ENCODE assay signal across 15 mouse cellular contexts in the genomic region with DNA sequence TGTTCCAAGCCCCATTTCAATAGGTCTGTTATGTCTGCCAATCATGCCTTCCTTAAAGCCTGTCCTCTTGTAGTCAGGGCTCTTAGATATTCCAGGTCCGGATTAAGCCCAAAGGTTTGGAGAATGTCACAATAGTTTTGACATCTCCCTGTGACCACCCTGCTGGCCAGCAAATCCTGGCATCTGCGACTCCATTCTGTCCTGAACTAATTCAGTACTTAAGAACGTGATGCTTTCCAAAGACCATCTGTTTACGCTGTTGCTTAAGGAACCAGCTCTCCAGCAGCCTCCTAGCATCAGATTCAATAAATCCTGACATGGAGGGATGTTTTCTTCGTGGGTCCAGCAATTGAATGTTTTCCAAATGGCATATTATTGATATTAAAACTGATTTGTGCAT.
DNase-seq lines count a peak whose midpoint lies in the region; ATAC-seq lines count a peak whose summit lies in the region.
"Had no signal": no experiment of that assay in that cellular context is flagged by ENCODE, and none has a peak within 500 bp of the region (broad histone marks: within the 10 kb centered on the region; RNA-seq: fewer than 3 reads in every experiment).

No protein-coding gene starts in this region.

- intact Hi-C loops in left cerebral cortex, postnatal 4 days (cut with DNase I), result no loop called here

- ATAC-seq in cerebellum, adult (ENCODE audit: insufficient number of reproducible peaks, low FRiP score, low TSS enrichment), result no peak
- ATAC-seq: activated CD4-positive, CD25-positive, alpha-beta regulatory T cell, adult 4 months; forebrain, embryonic 13.5 days had no signal

- DNase-seq in cerebellum, adult 11 months, result peak; percentile 29
- DNase-seq in left cerebral cortex, postnatal 4 days, result peak; percentile 28
- no peak for DNase-seq in left cerebral cortex, adult 9 months (ENCODE audit: low spot score in 2 of 2)
- DNase-seq in retina, postnatal 1 day, result peak; percentile 12
- no peak for DNase-seq in retina, embryonic 14.5 days (ENCODE audit: low spot score)
- DNase-seq in right cerebral cortex, postnatal 14 days, result no peak
- no peak for DNase-seq in thymus, postnatal 36 days
- DNase-seq: adrenal gland, adult 8-10 months; gastrocnemius, postnatal 14 days; heart, adult 18-20 months; heart, postnatal 14 days; kidney, adult 11 months had no signal

Comparison
In these comparisons a context has a peak if more than half of its experiments do, and no peak if none do; other contexts are left out.
1. DNase-seq: peak in cerebellum, adult 11 months (single experiment), left cerebral cortex, postnatal 4 days (single experiment) and retina, postnatal 1 day (single experiment); none in left cerebral cortex, adult 9 months (0 of 2), retina, embryonic 14.5 days (single experiment), right cerebral cortex, postnatal 14 days (single experiment) and thymus, postnatal 36 days (0 of 2).